Mouse (Mus musculus) thymus, adult 2 months (tissue): ENCODE measurements around the gene Bglap3.

Source experiments
- CTCF ChIP-seq: fragments of 200-500 bp; IDR thresholded peaks from 2 replicates; pipeline ENCODE4 v1.5.1; 2012; ENCODE audit warnings: mild to moderate bottlenecking, control low read depth, low read length, moderate library complexity, borderline replicate concordance; ENCODE audit not compliant: control insufficient read depth, poor library complexity, insufficient read depth; ENCODE audit errors: extremely low read depth
- POLR2A ChIP-seq: fragments of 200-500 bp; IDR thresholded peaks from 2 replicates; pipeline ENCODE4 v1.6.1; 2012; ENCODE audit warnings: mild to moderate bottlenecking, low read length, control low read depth, moderate library complexity; ENCODE audit not compliant: control insufficient read depth, poor library complexity, insufficient read depth; ENCODE audit errors: extremely low read depth

- no peak for TF ChIP-seq POLR2A
- TF ChIP-seq CTCF = no peak
These were observed 33.5 kb downstream of the Bglap3 start for GRCm38 (mm10) chr3:88339006-88339405.
